Mouse (Mus musculus) G1E (cell line): ENCODE measurements around the gene Zfp553.
A peak's percentile ranks its signal among the peaks of the same experiment; 100 is the strongest.

Experiments
- CTCF ChIP-seq: IDR thresholded peaks from 2 replicates; pipeline ENCODE4 v1.5.1; 2012; ENCODE audit warnings: low read depth, low read length, inconsistent platforms, mixed read lengths
- GATA1 ChIP-seq: IDR thresholded peaks from 2 replicates; pipeline ENCODE4 v1.6.1; 2012; ENCODE audit warnings: borderline replicate concordance, low read length, inconsistent platforms, mixed read lengths
- POLR2AphosphoS5 ChIP-seq: IDR thresholded peaks from 2 replicates; pipeline ENCODE4 v1.6.1; 2012; ENCODE audit warnings: low read depth, low read length, inconsistent platforms; ENCODE audit not compliant: insufficient replicate concordance
- TAL1 ChIP-seq: conservative IDR thresholded peaks from 2 replicates; pipeline ENCODE4 v1.6.1; 2012; ENCODE audit warnings: low read depth, low read length, inconsistent platforms, mixed read lengths

- TF ChIP-seq CTCF (peak; percentile 88), TAL1 (no peak), GATA1 (no peak), POLR2AphosphoS5 (no peak)
These were observed 17.6 kb upstream of the Zfp553 start for GRCm38 (mm10) chr7:127214981-127215871.
